Mouse (Mus musculus) brown adipose tissue, adult 24 weeks (tissue): ENCODE data around the gene Tmem98. TPM values are rescaled to one million over a fixed set of nuclear protein-coding genes. Genes with fewer than 3 reads are reported as not detected.
A peak's percentile ranks its signal among the peaks of the same experiment; 100 is the strongest.

Experiments
- H3K27ac ChIP-seq: fragments of 200-500 bp; replicated peaks from 2 replicates; pipeline ENCODE4 v1.5.1; 2012; ENCODE audit warnings: low read depth, mild to moderate bottlenecking, low read length
- H3K4me1 ChIP-seq: fragments of 200-500 bp; 2 replicates; pipeline ENCODE4 v1.6.1; 2012; ENCODE audit warnings: low read length, mixed read lengths; ENCODE audit not compliant: control insufficient read depth, insufficient read depth, insufficient read length
- H3K4me3 ChIP-seq: fragments of 200-500 bp; 2 replicates; pipeline ENCODE4 v1.5.1; 2012; ENCODE audit warnings: low read depth, mild to moderate bottlenecking, low read length, moderate library complexity; ENCODE audit not compliant: insufficient read depth
- polyA plus RNA-seq: library from polyadenylated mRNA; stranded (reverse); fragments of >200 nt; gene quantifications from 2 replicates; pipeline ENCODE4 v1.2.4, GENCODE M21; 2012; ENCODE audit not compliant: missing spikeins, insufficient read depth, insufficient read length

Tmem98 gene
- polyA plus RNA-seq, 1 experiment: 2.7 TPM

GRCm38 (mm10) chr11:80811156-80811555 lies 1.2 kb downstream of the Tmem98 start:
- peak overlapping the region; percentile 87; the same call in 1 of the 2 replicates for H3K4me3 ChIP-seq
- no peak overlapping the region for H3K27ac ChIP-seq
- H3K4me1 ChIP-seq: no peaks in the 10 kb centered on the region

- no peak overlapping the region for H3K27ac ChIP-seq
- no peak overlapping the region for H3K4me3 ChIP-seq
- H3K4me1 ChIP-seq: no peaks in the 10 kb centered on the region
Observed at GRCm38 (mm10) chr11:80815354-80815753, 5.4 kb downstream of the Tmem98 start.

DNA sequence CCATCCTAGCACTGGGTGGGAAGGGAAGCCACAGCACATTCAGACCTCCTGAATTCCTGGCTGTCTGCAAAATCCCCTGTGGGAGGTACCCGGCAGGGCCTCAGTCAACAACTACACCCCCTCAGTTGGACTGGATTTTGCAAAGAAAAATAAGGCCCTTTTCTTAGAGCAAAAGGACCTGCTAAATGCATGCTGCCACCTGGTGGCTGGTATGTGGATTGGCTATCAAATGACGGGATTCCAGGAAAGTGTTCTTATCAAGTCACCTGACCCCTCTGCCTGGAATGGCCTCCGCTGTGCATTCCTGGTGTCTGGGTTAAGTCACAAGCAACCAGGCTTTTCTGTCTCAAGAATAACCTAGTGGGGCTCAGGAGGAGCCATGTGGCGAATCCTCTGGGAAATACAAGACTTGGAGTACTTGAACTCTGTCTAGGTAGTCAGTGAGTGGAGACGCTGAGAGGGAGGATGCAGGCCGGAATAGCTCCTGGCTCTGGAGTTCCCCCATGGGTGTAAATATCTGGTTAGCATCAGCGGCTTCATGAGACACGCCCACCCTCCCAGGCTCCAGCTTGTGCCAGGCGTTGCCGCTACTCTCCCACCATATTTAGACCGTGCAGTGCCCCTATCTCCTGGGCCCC lies 8.2 kb downstream of the Tmem98 start:
- Histone ChIP-seq H3K27ac (no peak overlapping the region), H3K4me3 (no peak overlapping the region)

DNA sequence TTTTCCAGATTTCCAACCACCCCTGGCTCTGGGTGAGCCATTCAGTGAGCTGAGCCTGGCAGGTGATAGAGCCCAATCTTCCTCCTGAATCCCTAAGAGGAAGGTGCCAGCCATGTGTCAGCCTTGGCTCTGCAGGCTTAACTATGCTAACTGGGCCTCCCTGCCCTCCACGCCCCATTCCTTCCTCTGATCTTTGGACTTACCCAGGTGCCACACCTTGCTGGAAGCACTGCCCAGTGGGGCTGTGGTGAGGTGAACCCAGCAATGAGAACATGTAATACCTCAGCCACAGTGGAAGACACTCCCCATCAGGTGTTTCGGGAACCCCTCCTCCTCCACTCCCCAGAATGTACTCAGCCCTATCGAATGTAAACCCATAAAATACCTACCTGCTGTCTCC lies 10.1 kb downstream of the Tmem98 start:
- Histone ChIP-seq H3K4me3 (no peak overlapping the region), H3K27ac (no peak overlapping the region), H3K4me1 (no peaks in the 10 kb centered on the region)

More for the DNA sequence above, 8.2 kb downstream of the Tmem98 start:
- H3K4me1 ChIP-seq: no peaks in the 10 kb centered on the region

GRCm38 (mm10) chr11:80821296-80821695 lies 11.3 kb downstream of the Tmem98 start:
- Histone ChIP-seq H3K27ac (peak overlapping the region; percentile 86), H3K4me3 (peak overlapping the region; percentile 30), H3K4me1 (no peaks in the 10 kb centered on the region)

GRCm38 (mm10) chr11:80821794-80822193 lies 11.8 kb downstream of the Tmem98 start:
- peak overlapping the region; percentile 86 for H3K27ac ChIP-seq
- H3K4me3 ChIP-seq: peak overlapping the region; percentile 30
- no peaks in the 10 kb centered on the region for H3K4me1 ChIP-seq

- Histone ChIP-seq H3K27ac (no peak overlapping the region), H3K4me3 (no peak overlapping the region), H3K4me1 (no peaks in the 10 kb centered on the region)
Observed at GRCm38 (mm10) chr11:80835395-80835794, 25.4 kb downstream of the Tmem98 start.

- no peaks in the 10 kb centered on the region for H3K4me1 ChIP-seq
Observed at GRCm38 (mm10) chr11:80835841-80836240, 25.9 kb downstream of the Tmem98 start.

GRCm38 (mm10) chr11:80838724-80839123 lies 28.7 kb downstream of the Tmem98 start:
- H3K4me3 ChIP-seq: no peak overlapping the region
- no peaks in the 10 kb centered on the region for H3K4me1 ChIP-seq
- H3K27ac ChIP-seq: no peak overlapping the region

More at GRCm38 (mm10) chr11:80835841-80836240, 25.9 kb downstream of the Tmem98 start:
- Histone ChIP-seq H3K4me3 (no peak overlapping the region), H3K27ac (no peak overlapping the region)

- Histone ChIP-seq H3K27ac (no peak overlapping the region), H3K4me1 (no peaks in the 10 kb centered on the region), H3K4me3 (no peak overlapping the region)
Observed at GRCm38 (mm10) chr11:80843435-80843834, 33.5 kb downstream of the Tmem98 start.

DNA sequence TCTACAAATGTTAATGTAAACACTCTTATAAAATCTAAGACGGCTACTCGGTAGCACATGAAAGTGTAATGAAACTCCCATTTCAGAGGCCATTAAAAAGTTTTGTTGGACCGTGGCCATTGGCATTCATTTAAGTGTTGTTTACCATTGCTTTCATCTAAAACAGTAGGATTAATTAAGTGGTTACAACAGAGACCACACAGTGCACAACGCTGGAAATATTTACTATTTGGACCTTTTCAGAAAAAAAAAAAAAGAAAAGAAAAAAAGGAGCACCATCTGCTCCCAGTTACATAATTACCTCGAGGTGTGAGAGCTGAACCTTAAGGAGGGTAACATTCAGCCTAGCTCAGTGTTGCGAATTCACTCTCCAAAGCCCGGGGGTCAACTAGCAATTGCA lies 35.5 kb downstream of the Tmem98 start:
- no peak overlapping the region for H3K27ac ChIP-seq
- no peaks in the 10 kb centered on the region for H3K4me1 ChIP-seq
- no peak overlapping the region for H3K4me3 ChIP-seq

DNA sequence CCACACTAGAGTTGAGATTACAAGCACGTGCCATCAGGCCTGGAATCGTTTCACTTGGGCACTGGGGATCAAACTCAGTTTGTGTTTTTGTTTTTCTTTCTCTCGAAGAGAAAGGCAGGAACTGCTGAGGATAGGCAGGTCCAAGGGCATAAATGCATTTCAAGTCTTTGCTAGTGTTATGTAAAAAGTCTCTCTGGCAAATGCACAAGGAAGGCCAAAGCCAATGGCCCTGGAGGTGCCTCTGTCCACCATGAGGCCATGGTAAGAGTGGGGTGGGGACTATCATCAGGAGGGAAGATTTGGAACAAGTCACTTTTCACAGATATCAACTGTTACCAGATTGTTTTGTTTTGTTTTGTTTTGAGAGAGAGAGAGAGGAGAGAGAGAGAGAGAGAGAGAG lies 36.1 kb downstream of the Tmem98 start:
- Histone ChIP-seq H3K4me1 (no peaks in the 10 kb centered on the region), H3K4me3 (no peak overlapping the region), H3K27ac (no peak overlapping the region)

DNA sequence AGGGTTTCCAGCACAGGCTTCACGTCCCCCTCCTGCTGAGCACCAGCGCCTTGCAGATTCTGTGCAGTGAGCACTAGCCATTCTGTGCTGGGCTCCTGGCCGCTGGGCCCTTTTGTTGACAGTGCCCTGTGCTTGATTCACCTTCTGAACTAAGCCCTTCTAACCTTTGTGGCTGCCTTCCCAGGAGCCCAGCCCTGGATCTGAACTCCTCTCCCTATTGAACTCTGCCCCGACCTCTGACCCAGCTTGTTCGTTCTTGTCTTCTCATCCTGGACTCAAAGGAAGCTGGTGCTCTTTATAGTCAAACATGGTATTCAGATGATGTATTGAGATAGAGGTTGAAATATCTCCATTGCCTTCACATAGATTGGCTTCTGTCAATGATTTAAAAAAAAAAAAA lies 38.2 kb downstream of the Tmem98 start:
- Histone ChIP-seq H3K27ac (no peak overlapping the region), H3K4me1 (no peaks in the 10 kb centered on the region), H3K4me3 (no peak overlapping the region)

GRCm38 (mm10) chr11:80851859-80852258 lies 41.9 kb downstream of the Tmem98 start:
- Histone ChIP-seq H3K4me3 (no peak overlapping the region), H3K4me1 (no peaks in the 10 kb centered on the region), H3K27ac (no peak overlapping the region)

GRCm38 (mm10) chr11:80853014-80853413 lies 43.0 kb downstream of the Tmem98 start:
- Histone ChIP-seq H3K4me3 (no peak overlapping the region), H3K4me1 (no peaks in the 10 kb centered on the region), H3K27ac (no peak overlapping the region)

DNA sequence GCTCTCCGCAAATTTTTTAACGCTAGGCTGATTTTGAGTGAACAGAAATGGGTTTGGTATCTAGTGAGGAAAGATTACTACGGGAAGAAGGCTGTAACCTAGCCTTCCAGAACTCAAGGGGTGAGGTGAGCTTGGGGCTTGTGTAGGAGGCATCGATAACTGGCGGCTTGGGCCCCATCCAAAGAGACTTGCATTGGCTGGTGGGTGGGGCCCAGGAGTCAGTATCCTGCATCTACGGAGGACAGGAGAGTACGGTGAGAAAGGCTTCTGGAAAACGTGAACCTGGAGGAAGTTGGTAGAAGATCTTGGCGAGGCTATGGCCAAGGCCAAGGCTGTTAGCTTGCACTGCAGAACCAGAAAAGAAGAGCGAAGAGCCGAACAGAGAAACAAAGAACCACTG lies 44.5 kb downstream of the Tmem98 start:
- no peak overlapping the region for H3K4me3 ChIP-seq
- H3K4me1 ChIP-seq: no peaks in the 10 kb centered on the region
- no peak overlapping the region for H3K27ac ChIP-seq
